Mouse (Mus musculus) cerebellum, adult 11 months (tissue): ENCODE results near the gene Ints1.

Source experiments
- DNase-seq: peaks from one replicate; pipeline ENCODE4 v3.0.0; 2022

Ints1 gene

GRCm38 (mm10) chr5:139702905-139703304 is 72.6 kb downstream of the Ints1 start:
- no peak for DNase-seq

GRCm38 (mm10) chr5:139702236-139702635 is 73.2 kb downstream of the Ints1 start:
- no peak for DNase-seq
